Mouse (Mus musculus): ENCODE measurements around the gene 2010111I01Rik. TPM values are rescaled to one million over a fixed set of nuclear protein-coding genes. Genes with fewer than 3 reads are reported as not detected.

The 2010111I01Rik gene
- total and polyA plus RNA-seq, 3 experiments, result 13.3 to 19.8 (median 14.4) TPM

DNA sequence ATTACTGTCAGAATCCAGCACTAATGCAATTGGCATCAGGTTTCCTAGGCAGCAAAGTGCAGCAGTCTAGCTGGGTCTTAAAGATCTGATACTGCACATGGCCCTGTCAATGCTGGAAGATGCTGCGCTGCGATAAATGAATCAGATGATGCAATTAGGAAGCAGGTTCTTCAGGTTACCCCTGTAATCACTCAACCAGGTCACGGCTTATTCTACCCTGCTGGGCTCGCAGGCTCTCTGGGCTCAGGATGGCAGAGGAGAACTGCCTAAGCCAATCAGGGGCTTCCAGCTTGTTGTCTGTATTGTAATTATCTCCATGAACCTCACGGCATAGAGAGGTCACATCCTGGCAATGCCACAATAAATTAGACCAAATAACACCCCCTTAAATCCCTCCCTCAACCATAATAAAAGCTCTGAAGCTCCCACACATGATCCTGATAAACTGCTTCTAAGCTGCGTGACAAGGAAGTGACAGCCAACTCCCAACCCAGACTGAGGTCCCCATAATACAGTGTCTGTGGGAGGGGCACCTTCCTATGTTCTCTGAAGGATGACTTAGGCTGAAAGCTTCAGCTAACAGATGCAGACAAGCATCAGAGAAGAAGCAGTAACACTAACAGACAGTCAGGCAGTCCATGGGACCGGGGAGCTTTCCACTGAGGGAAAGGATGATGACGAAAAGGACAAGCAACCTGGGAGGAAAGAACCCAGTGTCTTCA lies 372.7 kb downstream of the 2010111I01Rik start:
- no peak for TF ChIP-seq EP300 (IDR thresholded peaks at IDR 0.05; ENCODE audit: low read length)
- TF ChIP-seq USF1 (IDR thresholded peaks at IDR 0.05; ENCODE audit: low read depth, low read length), result no peak
- TF ChIP-seq ZMIZ1 (IDR thresholded peaks at IDR 0.05; ENCODE audit: low read depth, low read length), result no peak
- TF ChIP-seq MEF2A (IDR thresholded peaks at IDR 0.05; ENCODE audit: borderline replicate concordance, low read depth, low read length), result no peak
- no peak for TF ChIP-seq ELF1 (IDR thresholded peaks at IDR 0.05; ENCODE audit: low read depth, low read length)
- TF ChIP-seq MAFK (IDR thresholded peaks at IDR 0.05; ENCODE audit: insufficient replicate concordance, low read length), result no peak
- no peak for TF ChIP-seq MYC (IDR thresholded peaks at IDR 0.05; ENCODE audit: low read depth, low read length)
- TF ChIP-seq BHLHE40 (IDR thresholded peaks at IDR 0.05; ENCODE audit: low read depth, low read length), result no peak
- no peak for TF ChIP-seq HCFC1 (IDR thresholded peaks at IDR 0.05; ENCODE audit: low read depth, low read length)
- no peak for TF ChIP-seq GABPA (IDR thresholded peaks at IDR 0.05; ENCODE audit: insufficient replicate concordance, low read depth, low read length)
- no peak for TF ChIP-seq USF2 (conservative IDR thresholded peaks at IDR 0.05; ENCODE audit: low read depth, low read length)
- no peak for TF ChIP-seq POLR2A (IDR thresholded peaks at IDR 0.05; ENCODE audit: low read depth, low read length)
- no peak for TF ChIP-seq UBTF (IDR thresholded peaks at IDR 0.05; ENCODE audit: low read depth, low read length)
- no peak for TF ChIP-seq SIN3A (IDR thresholded peaks at IDR 0.05; ENCODE audit: low read length)
- no peak for TF ChIP-seq E2F4 (IDR thresholded peaks at IDR 0.05; ENCODE audit: insufficient replicate concordance, low read depth, low read length)
- no peak for TF ChIP-seq ZNF384 (IDR thresholded peaks at IDR 0.05; ENCODE audit: low read depth, low read length)
- no peak for TF ChIP-seq ZC3H11A (IDR thresholded peaks at IDR 0.05; ENCODE audit: low read depth, low read length)
- no peak for TF ChIP-seq JUN (IDR thresholded peaks at IDR 0.05; ENCODE audit: insufficient read depth, low read depth, low read length)
- TF ChIP-seq NELFE (IDR thresholded peaks at IDR 0.05; ENCODE audit: low read depth, low read length), result no peak
- TF ChIP-seq CHD2 (IDR thresholded peaks at IDR 0.05; ENCODE audit: low read length), result no peak
- no peaks in the 10 kb centered on the region for H3K79me2 ChIP-seq (replicated peaks; ENCODE audit: control insufficient read depth, extremely low read depth, insufficient read depth, poor library complexity, severe bottlenecking)
- H3K4me3 ChIP-seq (replicated peaks in 1 of 3; ENCODE audit: low read depth in 2 of 3, low read length in 2 of 3, poor library complexity in 1 of 3), result no peak overlapping the region
- peaks cover 0 to 8% of the 10 kb centered on the region in 2 experiments for H3K36me3 ChIP-seq (replicated peaks in 1 of 2; ENCODE audit: control insufficient read depth in 1 of 2, insufficient read depth in 1 of 2, low read length in 1 of 2)
- no peaks in the 10 kb centered on the region for H3K9me3 ChIP-seq (replicated peaks; ENCODE audit: low read length)
- peaks cover 4 to 21% of the 10 kb centered on the region in 2 experiments for H3K4me1 ChIP-seq (ENCODE audit: control insufficient read depth in 1 of 2, insufficient read depth in 2 of 2)
- H3K9ac ChIP-seq (ENCODE audit: insufficient read depth, low read depth), result no peak overlapping the region
- dilution Hi-C loops (cut with MboI; ENCODE audit: extremely low pct_ligation_motif_present, extremely low pct_unique_long_range_greater_than_20kb, low sequenced_read_pairs), result no loop called here
- H3K27ac ChIP-seq (ENCODE audit: insufficient read depth, low read depth), result no peak overlapping the region
- DNase-seq (ENCODE audit: extremely low read depth), result no peak
- H3K27me3 ChIP-seq (replicated peaks), result no peaks in the 10 kb centered on the region
- H3K4me2 ChIP-seq (ENCODE audit: insufficient read depth, low read depth, poor library complexity, severe bottlenecking), result no peak overlapping the region
- in situ Hi-C loops (cut with MboI; ENCODE audit: low pct_ligation_motif_present, low pct_unique_long_range_greater_than_20kb, low sequenced_read_pairs), result loop anchor here (5.0 to 25.0 kb wide), 2 partner anchors 410 to 700 kb away; no protein-coding TSS in a partner anchor

DNA sequence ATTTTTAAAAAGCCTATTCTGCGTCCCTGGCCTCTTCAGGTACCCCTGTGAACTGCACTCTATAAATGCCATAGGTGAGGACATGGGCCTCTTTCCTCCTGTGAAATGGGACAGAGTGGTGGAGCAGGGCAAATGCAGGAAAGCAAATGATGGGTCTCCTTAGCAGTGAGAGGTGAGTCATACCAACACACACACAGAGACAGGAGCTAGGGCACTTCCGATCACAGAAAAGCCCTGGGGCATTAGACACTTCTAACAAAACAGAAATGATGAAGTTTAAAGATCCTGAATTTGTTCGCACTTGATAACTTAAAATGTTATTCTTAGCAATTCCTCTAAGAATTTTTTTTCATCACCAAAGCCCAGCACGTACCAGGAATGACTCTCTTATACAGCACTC lies 375.3 kb downstream of the 2010111I01Rik start:
- in situ Hi-C loops (cut with MboI; ENCODE audit: low pct_ligation_motif_present, low pct_unique_long_range_greater_than_20kb, low sequenced_read_pairs) (loop anchor here (5.0 to 25.0 kb wide), 2 partner anchors 413 to 697 kb away; no protein-coding TSS in a partner anchor), dilution Hi-C loops (cut with MboI; ENCODE audit: extremely low pct_ligation_motif_present, extremely low pct_unique_long_range_greater_than_20kb, low sequenced_read_pairs) (no loop called here)
- no peaks in the 10 kb centered on the region for H3K27me3 ChIP-seq (replicated peaks)
- no peaks in the 10 kb centered on the region for H3K9me3 ChIP-seq (replicated peaks; ENCODE audit: low read length)
- TF ChIP-seq E2F4 (IDR thresholded peaks at IDR 0.05; ENCODE audit: insufficient replicate concordance, low read depth, low read length) (no peak), ZMIZ1 (IDR thresholded peaks at IDR 0.05; ENCODE audit: low read depth, low read length) (no peak), JUND (conservative IDR thresholded peaks at IDR 0.05; ENCODE audit: low read depth, low read length) (peak; percentile 50)
- H3K4me1 ChIP-seq (ENCODE audit: control insufficient read depth in 1 of 2, insufficient read depth in 2 of 2), result peaks cover 9 to 40% of the 10 kb centered on the region in 2 experiments
- H3K4me3 ChIP-seq (replicated peaks in 1 of 3; ENCODE audit: low read depth in 2 of 3, low read length in 2 of 3, poor library complexity in 1 of 3), result no peak overlapping the region
- peaks cover 0 to 10% of the 10 kb centered on the region in 2 experiments for H3K36me3 ChIP-seq (replicated peaks in 1 of 2; ENCODE audit: control insufficient read depth in 1 of 2, insufficient read depth in 1 of 2, low read length in 1 of 2)
- H3K9ac ChIP-seq (ENCODE audit: insufficient read depth, low read depth), result no peak overlapping the region
- peak overlapping the region; percentile 17; the same call in 1 of the 2 replicates for H3K4me2 ChIP-seq (ENCODE audit: insufficient read depth, low read depth, poor library complexity, severe bottlenecking)
- peak; percentile 52 for DNase-seq (ENCODE audit: extremely low read depth)
- no peaks in the 10 kb centered on the region for H3K79me2 ChIP-seq (replicated peaks; ENCODE audit: control insufficient read depth, extremely low read depth, insufficient read depth, poor library complexity, severe bottlenecking)
- no peak overlapping the region for H3K27ac ChIP-seq (ENCODE audit: insufficient read depth, low read depth)

Data from CH12.LX (cell line).